Mouse (Mus musculus) cerebellum, postnatal 36 days (tissue): Measurements from ENCODE around the gene Itpka.
"Not testable (repeated sequence)": the region's sequence is repeated elsewhere in the genome, so short reads cannot be mapped to it uniquely, and the experiment has no call there.

Experiments
- DNase-seq, 2 experiments: peaks; one replicate each; pipeline ENCODE4 v3.0.0; 2021 to 2022; ENCODE audit warnings: mixed read lengths in 2 of 2

The Itpka gene

GRCm38 (mm10) chr2:119741581-119742411, at the start of gene Itpka:
Gene Itpka (plus strand): TSS chr2:119742337.
- peak in 1 of 2 experiments; percentile 14 for DNase-seq

GRCm38 (mm10) chr2:119694826-119695225, 47.3 kb upstream of the Itpka start:
- DNase-seq: no peak

GRCm38 (mm10) chr2:119696111-119696510, 46.0 kb upstream of the Itpka start:
- no peak for DNase-seq

- DNase-seq: no peak
Observed at GRCm38 (mm10) chr2:119698472-119698871, 43.7 kb upstream of the Itpka start.

GRCm38 (mm10) chr2:119699962-119700361, 42.2 kb upstream of the Itpka start:
- DNase-seq: no peak

- DNase-seq: no peak
Observed at GRCm38 (mm10) chr2:119703171-119703570, 39.0 kb upstream of the Itpka start.

- DNase-seq: no peak
Observed at GRCm38 (mm10) chr2:119707676-119708075, 34.5 kb upstream of the Itpka start.

- no peak for DNase-seq
Observed at GRCm38 (mm10) chr2:119710011-119710410, 32.1 kb upstream of the Itpka start.

GRCm38 (mm10) chr2:119715868-119716267, 26.3 kb upstream of the Itpka start:
- DNase-seq: not testable (repeated sequence)

- no peak for DNase-seq
Observed at GRCm38 (mm10) chr2:119721070-119721469, 21.1 kb upstream of the Itpka start.

GRCm38 (mm10) chr2:119727762-119728416, 14.2 kb upstream of the Itpka start:
- DNase-seq: no peak

- DNase-seq: no peak
Observed at GRCm38 (mm10) chr2:119730735-119731134, 11.4 kb upstream of the Itpka start.

- no peak for DNase-seq
Observed at GRCm38 (mm10) chr2:119737124-119737523, 5.0 kb upstream of the Itpka start.

- DNase-seq: no peak
Observed at GRCm38 (mm10) chr2:119740567-119740966, 1.6 kb upstream of the Itpka start.

GRCm38 (mm10) chr2:119742461-119743175, 481 bp downstream of the Itpka start:
- no peak for DNase-seq

GRCm38 (mm10) chr2:119743176-119743807, 1.2 kb downstream of the Itpka start:
- no peak for DNase-seq

- DNase-seq: no peak
Observed at GRCm38 (mm10) chr2:119743808-119744162, 1.6 kb downstream of the Itpka start.

- no peak for DNase-seq
Observed at GRCm38 (mm10) chr2:119744163-119745111, 2.3 kb downstream of the Itpka start.

GRCm38 (mm10) chr2:119745281-119745680, 3.1 kb downstream of the Itpka start:
- no peak for DNase-seq

GRCm38 (mm10) chr2:119747554-119747953, 5.4 kb downstream of the Itpka start:
- DNase-seq: no peak

- DNase-seq: no peak
Observed at GRCm38 (mm10) chr2:119749260-119749659, 7.1 kb downstream of the Itpka start.

- DNase-seq: peak; percentile 30 to 48
Observed at GRCm38 (mm10) chr2:119757601-119758100, 15.5 kb downstream of the Itpka start.
